Mouse (Mus musculus): ENCODE measurements at regions not wholly inside any gene's neighbourhood (a gene's known extent, or its start where the extent isn't known, plus 50 kb on each side); places are given as distances from the start of the nearest gene placed in this dataset.

GRCm38 (mm10) chr5:4594562-4594961 is 163.3 kb downstream of the Fzd1 start:
- DNase-seq = no peak

GRCm38 (mm10) chr5:4593638-4594381 is 164.0 kb downstream of the Fzd1 start:
- DNase-seq = no peak

- no peak for DNase-seq
These were observed 166.1 kb downstream of the Fzd1 start for GRCm38 (mm10) chr5:4591721-4592120.

GRCm38 (mm10) chr5:4582702-4583475 is 174.9 kb downstream of the Fzd1 start:
- no peak for DNase-seq

- no peak for DNase-seq
These were observed 177.5 kb downstream of the Fzd1 start for GRCm38 (mm10) chr5:4580185-4580839.

- DNase-seq = no peak
These were observed 179.0 kb downstream of the Fzd1 start for GRCm38 (mm10) chr5:4578856-4579255.

GRCm38 (mm10) chr5:4577179-4577578 is 180.7 kb downstream of the Fzd1 start:
- no peak for DNase-seq

- no peak for DNase-seq
These were observed 194.0 kb downstream of the Fzd1 start for GRCm38 (mm10) chr5:4563862-4564261.

- DNase-seq = no peak
These were observed 196.2 kb downstream of the Fzd1 start for GRCm38 (mm10) chr5:4561661-4562060.

- no peak for DNase-seq
These were observed 196.7 kb downstream of the Fzd1 start for GRCm38 (mm10) chr5:4561139-4561470.

GRCm38 (mm10) chr5:4560370-4561138 is 197.3 kb downstream of the Fzd1 start:
- DNase-seq = no peak

GRCm38 (mm10) chr5:4554972-4555371 is 202.9 kb downstream of the Fzd1 start:
- no peak for DNase-seq

- no peak for DNase-seq
These were observed 219.3 kb downstream of the Fzd1 start for GRCm38 (mm10) chr5:4538572-4538971.

GRCm38 (mm10) chr5:4536790-4537189 is 221.0 kb downstream of the Fzd1 start:
- DNase-seq = no peak

GRCm38 (mm10) chr5:4535951-4536350 is 221.9 kb downstream of the Fzd1 start:
- DNase-seq = no peak

GRCm38 (mm10) chr5:4534512-4534911 is 223.3 kb downstream of the Fzd1 start:
- DNase-seq = no peak

- peak; percentile 65 for DNase-seq
These were observed 227.4 kb downstream of the Fzd1 start for GRCm38 (mm10) chr5:4530236-4531067.

- DNase-seq = no peak
These were observed 231.6 kb downstream of the Fzd1 start for GRCm38 (mm10) chr5:4526042-4526815.

GRCm38 (mm10) chr5:4500599-4500998 is 257.2 kb downstream of the Fzd1 start:
- DNase-seq = no peak

GRCm38 (mm10) chr5:4499036-4499435 is 258.8 kb downstream of the Fzd1 start:
- no peak for DNase-seq

GRCm38 (mm10) chr5:4498425-4498824 is 259.4 kb downstream of the Fzd1 start:
- DNase-seq = no peak

- peak; percentile 21 for DNase-seq
These were observed 261.0 kb downstream of the Fzd1 start for GRCm38 (mm10) chr5:4496907-4497200.
